Mouse (Mus musculus) thymus, adult 2 months (tissue): Measurements from ENCODE around the gene Etv6. TPM values are rescaled to one million over a fixed set of nuclear protein-coding genes. Genes with fewer than 3 reads are reported as not detected.

Source experiments
- DNase-seq: peaks from one replicate; pipeline ENCODE4 v3.0.0; 2021
- H3K27ac ChIP-seq: fragments of 200-500 bp; 2 replicates; pipeline ENCODE4 v1.5.1; 2012; ENCODE audit warnings: low read length, control low read depth; ENCODE audit not compliant: control insufficient read depth, insufficient read depth
- H3K27me3 ChIP-seq: fragments of 200-500 bp; 2 replicates; pipeline ENCODE4 v1.6.1; 2012; ENCODE audit warnings: mild to moderate bottlenecking, low read length, moderate library complexity, mixed read lengths; ENCODE audit not compliant: control insufficient read depth, insufficient read depth
- H3K36me3 ChIP-seq: fragments of 200-500 bp; 2 replicates; pipeline ENCODE4 v1.6.1; 2012; ENCODE audit warnings: mild to moderate bottlenecking, low read length, moderate library complexity; ENCODE audit not compliant: control insufficient read depth, insufficient read depth
- H3K4me1 ChIP-seq: fragments of 200-500 bp; replicated peaks from 2 replicates; pipeline ENCODE4 v1.6.1; 2012; ENCODE audit warnings: low read length; ENCODE audit not compliant: control insufficient read depth, insufficient read depth
- H3K4me3 ChIP-seq: fragments of 200-500 bp; 2 replicates; pipeline ENCODE4 v1.5.1; 2012; ENCODE audit warnings: mild to moderate bottlenecking, low read length, control low read depth, moderate library complexity; ENCODE audit not compliant: control insufficient read depth, insufficient read depth
- CTCF ChIP-seq: fragments of 200-500 bp; IDR thresholded peaks from 2 replicates; pipeline ENCODE4 v1.5.1; 2012; ENCODE audit warnings: mild to moderate bottlenecking, control low read depth, low read length, moderate library complexity, borderline replicate concordance; ENCODE audit not compliant: control insufficient read depth, poor library complexity, insufficient read depth; ENCODE audit errors: extremely low read depth
- POLR2A ChIP-seq: fragments of 200-500 bp; IDR thresholded peaks from 2 replicates; pipeline ENCODE4 v1.6.1; 2012; ENCODE audit warnings: mild to moderate bottlenecking, low read length, control low read depth, moderate library complexity; ENCODE audit not compliant: control insufficient read depth, poor library complexity, insufficient read depth; ENCODE audit errors: extremely low read depth
- WGBS: fragments of 180-500 bp; shearing (Covaris S2); methylation state at CpG from one replicate; pipeline ENCODE4 v1.1.7; 2018; 5-methylcytosine and 5-hydroxymethylcytosine counted together
- polyA plus RNA-seq: library from polyadenylated mRNA; depleted of rRNA; stranded (reverse); fragments of >200 nt; gene quantifications from 2 replicates; pipeline ENCODE4 v1.2.3, GENCODE M21; 2012

Etv6 gene
- polyA plus RNA-seq, 1 experiment: 43.8 TPM

GRCm38 (mm10) chr6:134164356-134164755 is 128.9 kb downstream of the Etv6 start:
- Histone ChIP-seq H3K27me3 (no peaks in the 10 kb centered on the region), H3K4me3 (no peak overlapping the region), H3K36me3 (no peaks in the 10 kb centered on the region), H3K27ac (no peak overlapping the region), H3K4me1 (peaks cover 20% of the 10 kb centered on the region)
- 88% methylated on average over 8 of the region's 8 CpGs for WGBS
- TF ChIP-seq POLR2A (no peak), CTCF (no peak)
- DNase-seq: no peak

GRCm38 (mm10) chr6:134165012-134165411 is 129.5 kb downstream of the Etv6 start:
- no peak overlapping the region for H3K4me3 ChIP-seq
- DNase-seq: no peak
- WGBS: 32% methylated on average over 8 of the region's 8 CpGs
- no peak overlapping the region for H3K27ac ChIP-seq
- TF ChIP-seq POLR2A (no peak), CTCF (no peak)
- H3K36me3 ChIP-seq: no peaks in the 10 kb centered on the region
- H3K4me1 ChIP-seq: peaks cover 20% of the 10 kb centered on the region
- H3K27me3 ChIP-seq: no peaks in the 10 kb centered on the region

- DNase-seq: no peak
- H3K4me3 ChIP-seq: no peak overlapping the region
- no peak overlapping the region; the same call in 1 of the 2 replicates for H3K27ac ChIP-seq
- WGBS: 90% methylated on average over 5 of the region's 5 CpGs
- H3K36me3 ChIP-seq: no peaks in the 10 kb centered on the region
- H3K27me3 ChIP-seq: no peaks in the 10 kb centered on the region
- TF ChIP-seq POLR2A (no peak), CTCF (no peak)
- H3K4me1 ChIP-seq: peaks cover 30% of the 10 kb centered on the region
Observed at GRCm38 (mm10) chr6:134167963-134168362, 132.5 kb downstream of the Etv6 start.

- WGBS: 42% methylated on average over 11 of the region's 11 CpGs
- Histone ChIP-seq H3K27me3 (no peaks in the 10 kb centered on the region), H3K4me3 (no peak overlapping the region), H3K36me3 (no peaks in the 10 kb centered on the region), H3K4me1 (peaks cover 38% of the 10 kb centered on the region), H3K27ac (peak overlapping the region; percentile 48)
- TF ChIP-seq CTCF (no peak), POLR2A (no peak)
- no peak for DNase-seq
Observed at GRCm38 (mm10) chr6:134168799-134169198, 133.3 kb downstream of the Etv6 start.

- peak overlapping the region; percentile 26; the same call in 1 of the 2 replicates for H3K27ac ChIP-seq
- H3K4me3 ChIP-seq: no peak overlapping the region
- H3K4me1 ChIP-seq: peaks cover 43% of the 10 kb centered on the region
- H3K27me3 ChIP-seq: no peaks in the 10 kb centered on the region
- TF ChIP-seq CTCF (no peak), POLR2A (no peak)
- no peak for DNase-seq
- no peaks in the 10 kb centered on the region for H3K36me3 ChIP-seq
- WGBS: 14% methylated on average over 1 of the region's 1 CpGs
Observed at GRCm38 (mm10) chr6:134171235-134171634, 135.7 kb downstream of the Etv6 start.

GRCm38 (mm10) chr6:134171906-134172728 is 136.6 kb downstream of the Etv6 start:
- no peak for TF ChIP-seq POLR2A
- TF ChIP-seq CTCF: no peak
- DNase-seq: no peak
- 87% methylated on average over 17 of the region's 17 CpGs for WGBS
- Histone ChIP-seq H3K27ac (peak overlapping the region; percentile 26; the same call in 1 of the 2 replicates), H3K4me3 (no peak overlapping the region), H3K36me3 (no peaks in the 10 kb centered on the region), H3K4me1 (peaks cover 41% of the 10 kb centered on the region), H3K27me3 (no peaks in the 10 kb centered on the region)
